1 mouse cellular context compared by ENCODE assay signal in the genomic region with DNA sequence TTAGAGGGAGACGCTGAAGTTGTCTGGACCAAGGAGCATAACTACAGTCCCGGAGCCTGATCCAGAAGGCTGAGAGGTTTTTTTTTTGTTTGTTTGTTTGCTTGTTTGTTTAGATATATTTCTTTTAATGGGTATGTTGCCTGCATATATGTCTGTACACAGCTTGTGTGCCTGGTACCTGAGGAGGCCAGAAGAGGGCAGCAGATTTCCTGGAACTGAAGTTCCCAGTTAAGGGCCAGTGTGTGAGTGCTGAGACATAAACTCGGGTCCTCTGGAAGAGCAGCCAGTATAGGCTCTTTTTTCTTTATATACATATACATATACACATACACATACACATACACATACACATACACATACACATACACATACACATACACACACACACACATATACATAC.
TF ChIP-seq lines count a peak whose summit lies in the region.

No protein-coding gene starts in this region.

TF ChIP-seq in MEL, 35 proteins besides CTCF, POLR2A, EP300 and RAD21:
- TF ChIP-seq SMC3 (IDR thresholded peaks at IDR 0.05; ENCODE audit: low read depth, low read length), result peak; percentile 31; the same call in 1 of the 2 replicates
- no peak for TF ChIP-seq MYB (IDR thresholded peaks at IDR 0.05; ENCODE audit: low read depth, low read length)
TF ChIP-seq in MEL: peak in this region for 1.
